Mouse (Mus musculus): ENCODE data around the gene Slc44a3. TPM values are rescaled to one million over a fixed set of nuclear protein-coding genes. Genes with fewer than 3 reads are reported as not detected.
"Not testable (repeated sequence)": the region's sequence is repeated elsewhere in the genome, so short reads cannot be mapped to it uniquely, and the experiment has no call there.

The Slc44a3 gene
- polyA plus RNA-seq, 1 experiment from 2014 or later: 0.97 TPM

GRCm38 (mm10) chr3:121547851-121548624, 15.8 kb upstream of the Slc44a3 start:
- 66% methylated on average over 15 of the region's 15 CpGs for WGBS
- no peak overlapping the region for H3K4me2 ChIP-seq (replicated peaks)
- no peaks in the 10 kb centered on the region for H3K36me3 ChIP-seq
- no peaks in the 10 kb centered on the region for H3K4me1 ChIP-seq
- no peak overlapping the region for H3K27ac ChIP-seq
- ATAC-seq (ENCODE audit: low FRiP score): no peak
- no peaks in the 10 kb centered on the region for H3K27me3 ChIP-seq
- no peaks in the 10 kb centered on the region for H3K9me3 ChIP-seq (replicated peaks)
- no peak overlapping the region for H3K4me3 ChIP-seq
- no peak overlapping the region for H3K9ac ChIP-seq

GRCm38 (mm10) chr3:121540621-121541020, 8.4 kb upstream of the Slc44a3 start:
- WGBS: 54% methylated on average over 5 of the region's 5 CpGs
- H3K36me3 ChIP-seq: no peaks in the 10 kb centered on the region

GRCm38 (mm10) chr3:121539871-121540431, 7.7 kb upstream of the Slc44a3 start:
- peak; percentile 66 for ATAC-seq (ENCODE audit: low FRiP score)
- Histone ChIP-seq H3K4me2 (replicated peaks) (no peak overlapping the region; the same call in 1 of the 2 replicates), H3K36me3 (no peaks in the 10 kb centered on the region), H3K27ac (no peak overlapping the region), H3K4me3 (no peak overlapping the region), H3K27me3 (peaks cover 4% of the 10 kb centered on the region), H3K9ac (no peak overlapping the region), H3K4me1 (0 out of 2 replicates have a peak, but pooled peaks cover 5% of the 10 kb centered on the region), H3K9me3 (replicated peaks) (no peaks in the 10 kb centered on the region)
- 7% methylated on average over 8 of the region's 8 CpGs for WGBS

More at GRCm38 (mm10) chr3:121540621-121541020, 8.4 kb upstream of the Slc44a3 start:
- Histone ChIP-seq H3K9ac (no peak overlapping the region), H3K27ac (no peak overlapping the region), H3K9me3 (replicated peaks) (no peaks in the 10 kb centered on the region), H3K27me3 (no peaks in the 10 kb centered on the region), H3K4me2 (replicated peaks) (no peak overlapping the region), H3K4me1 (0 out of 2 replicates have a peak, but pooled peaks cover 5% of the 10 kb centered on the region), H3K4me3 (no peak overlapping the region)
- no peak for ATAC-seq (ENCODE audit: low FRiP score)

GRCm38 (mm10) chr3:121538847-121539246, 6.6 kb upstream of the Slc44a3 start:
- WGBS: 68% methylated on average over 3 of the region's 3 CpGs
- H3K9me3 ChIP-seq (replicated peaks); H3K4me1 ChIP-seq; H3K4me3 ChIP-seq; H3K27ac ChIP-seq; H3K4me2 ChIP-seq (replicated peaks); H3K36me3 ChIP-seq; ATAC-seq (ENCODE audit: low FRiP score); H3K9ac ChIP-seq: not testable (repeated sequence)
- H3K27me3 ChIP-seq: peaks cover 12% of the 10 kb centered on the region

- no peak overlapping the region for H3K4me3 ChIP-seq
- H3K4me1 ChIP-seq: 0 out of 2 replicates have a peak, but pooled peaks cover 5% of the 10 kb centered on the region
- H3K27ac ChIP-seq: no peak overlapping the region
- H3K27me3 ChIP-seq: peaks cover 18% of the 10 kb centered on the region
- no peaks in the 10 kb centered on the region for H3K36me3 ChIP-seq
- 83% methylated on average over 3 of the region's 3 CpGs for WGBS
- H3K9ac ChIP-seq: no peak overlapping the region
- no peaks in the 10 kb centered on the region for H3K9me3 ChIP-seq (replicated peaks)
- H3K4me2 ChIP-seq (replicated peaks): no peak overlapping the region
- no peak for ATAC-seq (ENCODE audit: low FRiP score)
These were observed 5.8 kb upstream of the Slc44a3 start for GRCm38 (mm10) chr3:121537996-121538395.

GRCm38 (mm10) chr3:121536803-121537202, 4.6 kb upstream of the Slc44a3 start:
- Histone ChIP-seq H3K4me3 (no peak overlapping the region), H3K9me3 (replicated peaks) (no peaks in the 10 kb centered on the region), H3K27me3 (peaks cover 28% of the 10 kb centered on the region), H3K27ac (no peak overlapping the region), H3K36me3 (no peaks in the 10 kb centered on the region), H3K4me1 (peaks cover 12% of the 10 kb centered on the region), H3K9ac (no peak overlapping the region), H3K4me2 (replicated peaks) (no peak overlapping the region)
- no peak for ATAC-seq (ENCODE audit: low FRiP score)
- WGBS: 83% methylated on average over 9 of the region's 9 CpGs

GRCm38 (mm10) chr3:121535813-121536504, 3.8 kb upstream of the Slc44a3 start:
- Histone ChIP-seq H3K9ac (no peak overlapping the region), H3K27me3 (peaks cover 35% of the 10 kb centered on the region), H3K36me3 (no peaks in the 10 kb centered on the region), H3K4me3 (no peak overlapping the region), H3K27ac (no peak overlapping the region), H3K4me2 (replicated peaks) (no peak overlapping the region), H3K4me1 (peaks cover 14% of the 10 kb centered on the region), H3K9me3 (replicated peaks) (no peaks in the 10 kb centered on the region)
- 84% methylated on average over 3 of the region's 3 CpGs for WGBS
- ATAC-seq (ENCODE audit: low FRiP score): no peak

- ATAC-seq (ENCODE audit: low FRiP score): peak; percentile 29; the same call in 1 of the 2 replicates
- H3K4me1 ChIP-seq: peaks cover 17% of the 10 kb centered on the region
- no peaks in the 10 kb centered on the region for H3K36me3 ChIP-seq
- no peak overlapping the region for H3K27ac ChIP-seq
- no peaks in the 10 kb centered on the region for H3K9me3 ChIP-seq (replicated peaks)
- H3K4me3 ChIP-seq: peak overlapping the region; percentile 28
- WGBS: 49% methylated on average over 16 of the region's 16 CpGs
- peak overlapping the region; percentile 52 for H3K4me2 ChIP-seq (replicated peaks)
- peaks cover 36% of the 10 kb centered on the region for H3K27me3 ChIP-seq
- peak overlapping the region; percentile 38; the same call in 1 of the 2 replicates for H3K9ac ChIP-seq
These were observed 645 bp downstream of the Slc44a3 start for GRCm38 (mm10) chr3:121531370-121532148.

- H3K27ac ChIP-seq: no peak overlapping the region
- whole genome bisulfite sequencing: 52% methylated on average over 10 of the region's 10 CpGs
- no peak overlapping the region for H3K4me3 ChIP-seq
- ATAC-seq (ENCODE audit: low FRiP score): no peak
- no peaks in the 10 kb centered on the region for H3K9me3 ChIP-seq (replicated peaks)
- no peak overlapping the region for H3K4me2 ChIP-seq (replicated peaks)
- H3K27me3 ChIP-seq: peaks cover 36% of the 10 kb centered on the region
- peaks cover 20% of the 10 kb centered on the region for H3K4me1 ChIP-seq
- no peak overlapping the region for H3K9ac ChIP-seq
- no peaks in the 10 kb centered on the region for H3K36me3 ChIP-seq
These were observed 1.5 kb downstream of the Slc44a3 start for GRCm38 (mm10) chr3:121530546-121531258.

- 74% methylated on average over 17 of the region's 17 CpGs for whole genome bisulfite sequencing
- Histone ChIP-seq H3K36me3 (no peaks in the 10 kb centered on the region), H3K27me3 (peaks cover 5% of the 10 kb centered on the region; the same call in 1 of the 2 replicates), H3K4me2 (replicated peaks) (no peak overlapping the region), H3K27ac (no peak overlapping the region), H3K4me3 (no peak overlapping the region), H3K4me1 (peaks cover 14% of the 10 kb centered on the region), H3K9me3 (replicated peaks) (no peaks in the 10 kb centered on the region), H3K9ac (no peak overlapping the region)
- ATAC-seq (ENCODE audit: low FRiP score): no peak
These were observed 5.8 kb downstream of the Slc44a3 start for GRCm38 (mm10) chr3:121526096-121527093.

Measured in hindbrain, embryonic 12.5 days (tissue).